Mouse (Mus musculus): Measurements from ENCODE around the gene Rac2.

The Rac2 gene

DNA sequence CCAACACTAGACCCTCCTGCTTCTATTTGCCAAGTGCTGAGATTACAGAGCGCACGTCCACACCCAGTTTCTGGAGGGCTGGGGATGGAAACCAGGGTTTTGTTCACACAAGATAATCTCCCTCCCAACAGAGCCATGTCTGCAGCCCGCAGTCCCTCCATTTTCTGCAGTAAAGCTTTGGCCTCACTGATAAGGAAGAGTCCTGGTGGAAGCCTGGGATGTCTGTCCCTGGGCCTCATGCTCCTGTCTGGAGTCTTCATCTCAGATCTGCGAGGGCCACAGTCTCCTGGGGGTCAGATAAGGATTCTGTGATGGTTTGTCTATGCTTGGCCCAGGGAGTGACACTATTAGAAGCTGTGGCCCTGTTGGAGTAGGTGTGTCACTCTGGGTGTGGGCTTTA is 15.5 kb upstream of the Rac2 start:
- DNase-seq (ENCODE audit: low spot score): no peak

GRCm38 (mm10) chr15:78587050-78587994 is 14.7 kb upstream of the Rac2 start:
- DNase-seq (ENCODE audit: low spot score): peak; percentile 67

- DNase-seq (ENCODE audit: low spot score): no peak
Observed at GRCm38 (mm10) chr15:78585404-78585803, 12.8 kb upstream of the Rac2 start.

- no peak for DNase-seq (ENCODE audit: low spot score)
Observed at GRCm38 (mm10) chr15:78583352-78583751, 10.8 kb upstream of the Rac2 start.

DNA sequence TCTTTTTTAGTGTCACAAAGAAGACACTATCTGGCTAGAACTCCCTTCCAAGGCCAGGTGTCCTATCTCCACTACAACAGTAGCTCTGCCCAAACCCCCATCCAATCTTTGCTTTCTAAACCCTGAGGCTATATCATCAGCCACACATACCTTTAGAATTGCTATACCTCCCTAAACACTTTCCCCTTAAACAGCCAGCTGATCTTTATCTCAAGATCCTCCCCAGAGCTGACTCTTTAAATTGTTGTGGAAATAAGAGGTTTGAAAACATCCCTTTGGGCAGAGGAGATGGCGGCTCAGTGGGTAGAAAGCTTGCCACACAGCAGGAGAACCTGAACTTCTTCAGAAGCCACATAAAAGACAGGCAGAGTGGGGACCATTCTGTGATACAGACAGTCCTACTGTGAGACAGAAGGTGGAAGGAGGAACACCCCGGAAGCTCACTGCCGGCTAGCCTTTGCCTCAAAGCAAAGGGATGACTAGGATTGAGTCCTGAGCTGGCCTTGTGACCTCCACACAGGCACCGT is 3.8 kb upstream of the Rac2 start:
- DNase-seq (ENCODE audit: low spot score): no peak

- DNase-seq (ENCODE audit: low spot score): no peak
Observed at GRCm38 (mm10) chr15:78572270-78572600, 348 bp downstream of the Rac2 start.

DNA sequence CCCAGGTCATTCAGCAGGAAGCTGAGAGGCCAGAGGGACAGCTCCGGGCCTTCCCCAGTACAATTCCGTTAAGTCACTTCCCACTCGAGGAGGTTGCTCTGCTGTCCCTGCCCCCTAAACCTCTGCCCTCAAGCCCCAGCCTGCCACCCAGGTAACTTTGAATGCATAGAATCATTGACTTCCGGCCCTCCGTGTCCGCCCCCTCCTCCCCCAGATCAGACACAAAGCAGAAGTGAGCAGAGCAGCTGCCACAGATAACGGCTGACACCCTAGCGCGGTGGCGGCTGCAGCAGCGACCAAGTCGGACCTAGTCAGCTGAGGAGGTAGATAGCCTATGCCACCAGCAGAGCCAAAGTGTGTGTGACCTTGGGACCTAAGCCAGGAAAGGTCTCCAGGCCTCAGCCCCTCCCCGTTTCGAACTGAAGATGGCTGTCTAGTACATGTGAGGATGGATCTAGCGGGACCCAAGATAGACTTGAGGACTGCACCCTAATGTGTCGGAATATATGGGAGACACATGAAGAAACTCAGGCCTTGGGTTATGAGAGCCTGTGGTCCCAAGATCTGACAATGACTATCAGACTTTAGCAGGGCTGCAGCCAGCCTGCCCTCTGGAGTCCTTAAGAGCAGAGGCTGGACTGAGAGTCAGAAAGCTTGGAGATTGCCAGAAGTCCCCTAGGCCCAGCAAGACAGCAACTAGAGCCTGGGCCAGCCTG is 871 bp downstream of the Rac2 start:
- peak; percentile 79 for DNase-seq (ENCODE audit: low spot score)

DNA sequence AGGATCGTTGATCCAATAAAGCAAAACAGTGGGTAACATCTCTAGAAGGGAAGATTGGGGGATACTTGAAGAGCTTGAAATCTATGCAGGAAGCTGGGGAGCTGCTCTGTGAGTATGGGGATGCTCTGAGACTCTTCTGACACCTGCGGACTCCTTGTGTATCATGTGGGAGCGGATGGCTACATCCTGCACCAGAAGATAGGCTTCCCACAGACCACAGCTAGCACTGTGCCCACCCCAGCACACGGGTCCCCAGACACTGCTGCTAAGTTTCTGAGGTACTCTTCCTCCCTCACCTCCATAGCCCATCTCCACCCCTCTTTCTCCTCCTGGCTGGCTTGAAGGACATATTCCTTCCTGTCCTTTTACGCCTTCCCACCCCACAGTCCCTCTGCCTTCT is 2.4 kb downstream of the Rac2 start:
- DNase-seq (ENCODE audit: low spot score): no peak

DNA sequence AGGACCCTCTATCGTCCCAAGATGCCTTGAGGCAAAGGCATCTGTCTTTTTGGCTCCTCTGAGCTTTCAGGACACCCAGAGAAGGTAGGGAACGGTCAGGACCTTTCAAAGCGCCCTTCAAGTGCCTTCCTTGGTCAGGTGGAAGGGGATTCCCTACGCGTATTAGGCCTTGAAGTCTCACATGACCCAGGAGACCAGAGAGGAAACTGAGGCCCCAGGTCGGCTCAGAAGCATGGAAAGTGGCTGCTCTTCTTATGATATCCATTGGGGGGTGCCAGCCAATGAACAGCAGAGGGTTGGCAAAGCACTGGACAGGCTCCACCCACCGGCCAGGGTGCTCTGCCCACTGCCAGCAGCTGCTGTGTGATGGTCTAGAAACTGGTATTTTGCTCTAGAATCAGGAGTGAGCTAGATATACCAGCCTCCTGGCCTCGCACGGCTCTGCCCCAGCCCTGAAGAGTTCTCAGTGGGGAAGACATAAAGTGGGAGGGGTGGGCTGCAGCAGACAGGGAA is 4.9 kb downstream of the Rac2 start:
- no peak for DNase-seq (ENCODE audit: low spot score)

GRCm38 (mm10) chr15:78564764-78565435 is 7.7 kb downstream of the Rac2 start:
- DNase-seq (ENCODE audit: low spot score): peak; percentile 52

- DNase-seq (ENCODE audit: low spot score): no peak
Observed at GRCm38 (mm10) chr15:78563937-78564336, 8.6 kb downstream of the Rac2 start.

DNA sequence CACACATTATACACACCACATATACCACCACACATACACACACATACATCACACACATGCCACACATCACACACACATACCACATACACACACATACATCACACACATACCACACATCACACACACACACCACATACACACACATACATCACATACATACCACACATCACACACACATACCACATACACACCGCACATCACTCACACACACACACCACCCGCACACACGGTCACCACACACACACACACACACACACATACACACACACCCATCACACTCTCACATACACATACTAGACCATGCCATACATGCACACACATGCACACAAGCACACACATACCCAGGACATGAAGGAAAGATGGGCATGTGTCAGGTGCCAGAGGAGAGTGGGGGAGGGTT is 9.2 kb downstream of the Rac2 start:
- no peak for DNase-seq (ENCODE audit: low spot score)

DNA sequence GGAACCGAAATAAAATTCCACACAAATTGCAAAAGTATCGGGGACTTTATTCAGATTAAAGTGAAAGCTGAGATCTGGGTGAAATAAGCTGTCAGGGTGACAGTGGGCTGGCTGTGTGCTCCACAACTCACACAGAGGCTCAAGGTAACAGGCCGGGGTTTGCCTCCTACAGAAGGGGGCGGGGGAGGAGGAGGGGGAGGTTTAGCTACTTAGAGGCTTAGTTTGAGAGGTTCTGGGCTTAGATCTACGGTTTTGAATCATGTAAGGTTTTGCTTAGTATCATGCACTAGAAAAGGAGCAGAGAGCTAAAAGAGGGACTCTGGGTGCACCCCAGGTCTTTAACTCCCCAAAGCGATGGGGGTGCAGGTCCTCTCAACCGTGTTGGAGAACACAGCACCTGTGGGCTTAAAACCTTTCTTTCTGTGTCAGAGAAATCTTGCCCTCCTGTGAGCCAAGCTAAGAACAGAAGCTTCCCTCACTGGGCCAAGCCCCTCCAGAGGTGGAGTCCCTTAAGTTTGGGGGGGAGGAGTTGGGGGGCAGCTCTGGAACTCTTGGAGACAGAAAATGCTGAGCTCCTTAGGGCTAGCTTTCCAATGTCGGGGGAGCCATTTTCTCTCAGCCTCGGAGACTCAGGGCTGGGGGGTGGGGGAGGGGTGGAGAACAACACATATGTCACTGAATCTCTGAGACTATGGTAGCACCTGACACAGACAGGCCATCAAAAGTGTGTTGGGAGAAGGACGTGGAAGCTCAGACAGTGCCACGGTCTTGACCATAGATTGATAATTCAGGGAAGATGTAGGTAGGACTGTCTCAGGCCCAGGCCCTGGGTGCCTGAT is 13.2 kb downstream of the Rac2 start:
- DNase-seq (ENCODE audit: low spot score): no peak

DNA sequence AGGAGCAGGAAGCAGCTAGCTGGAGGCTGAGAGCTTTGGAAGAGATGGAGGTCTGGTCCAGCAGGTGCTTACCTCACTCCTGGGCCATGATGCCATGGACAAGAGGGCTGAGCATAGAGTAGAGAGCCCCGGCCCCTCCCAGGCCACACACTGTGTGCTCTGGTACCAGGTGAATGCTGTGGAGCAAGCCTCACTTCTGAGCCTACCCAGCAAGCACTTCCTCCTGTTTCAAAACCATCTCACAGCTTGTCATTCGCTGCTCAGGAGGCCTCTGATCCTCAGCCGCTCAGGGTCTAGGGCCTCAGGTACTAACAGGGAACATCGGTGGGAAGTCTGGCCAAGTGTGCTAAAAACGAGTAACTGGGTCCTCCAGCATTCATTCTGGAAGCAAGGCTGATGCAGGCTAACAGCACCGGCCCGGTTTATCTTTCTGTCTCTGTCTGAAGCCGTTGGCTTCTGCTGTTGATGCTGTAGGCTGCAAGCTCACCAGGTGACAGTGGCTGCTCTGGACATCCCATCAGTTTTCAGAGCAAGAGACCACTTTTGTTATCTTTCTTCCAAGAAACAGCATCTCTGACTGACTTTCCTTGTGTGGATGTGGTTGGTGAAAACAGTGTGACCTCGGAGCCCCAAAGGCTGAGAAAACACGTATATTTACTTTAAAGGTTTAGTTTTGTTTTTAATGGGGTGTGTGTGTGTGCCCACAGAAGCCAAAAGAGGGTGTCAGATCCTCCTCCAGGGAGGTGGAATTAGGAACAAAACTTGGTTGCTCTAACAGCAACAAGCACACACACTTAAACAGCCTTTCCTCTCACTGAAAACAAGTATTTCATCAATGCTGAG is 14.7 kb downstream of the Rac2 start:
- DNase-seq (ENCODE audit: low spot score): no peak

DNA sequence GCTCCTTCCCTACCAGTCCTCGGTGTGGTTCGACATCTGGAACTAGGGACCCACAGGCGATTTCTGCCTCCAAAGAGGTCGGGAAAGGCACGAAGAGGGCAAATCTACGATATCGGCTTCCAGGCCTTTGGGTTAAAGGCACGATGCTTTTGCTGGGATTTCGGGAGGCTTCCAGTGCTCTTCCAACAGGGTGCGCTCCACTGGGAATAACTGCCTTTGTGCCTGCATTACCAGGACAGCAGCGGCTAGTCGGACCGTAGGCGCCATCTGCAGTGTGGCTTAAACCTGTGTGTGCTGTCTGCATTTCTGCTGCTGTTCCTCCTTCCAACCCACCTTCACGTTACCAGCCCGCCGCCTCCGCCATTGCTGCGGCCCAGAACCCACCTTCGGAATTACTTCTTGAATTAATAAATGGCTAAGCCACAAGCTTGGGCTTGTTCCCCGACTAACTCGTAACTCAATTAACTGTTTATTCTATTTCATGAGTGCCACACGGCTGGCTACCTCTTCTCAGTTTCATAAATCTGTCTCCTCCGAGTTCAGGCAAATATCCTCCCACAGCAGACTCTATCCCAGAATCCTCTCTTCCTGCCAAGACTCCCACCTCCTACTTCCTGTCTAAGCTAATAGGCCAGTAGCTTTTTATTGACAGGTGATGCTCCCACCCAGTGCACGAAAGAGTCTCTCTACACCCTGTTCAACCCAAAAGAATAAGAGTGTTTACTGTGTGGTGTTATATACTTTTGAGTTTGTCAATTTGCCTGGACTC is 17.9 kb downstream of the Rac2 start:
- DNase-seq (ENCODE audit: low spot score): no peak

GRCm38 (mm10) chr15:78549189-78549734 is 23.3 kb downstream of the Rac2 start:
- no peak for DNase-seq (ENCODE audit: low spot score)

DNA sequence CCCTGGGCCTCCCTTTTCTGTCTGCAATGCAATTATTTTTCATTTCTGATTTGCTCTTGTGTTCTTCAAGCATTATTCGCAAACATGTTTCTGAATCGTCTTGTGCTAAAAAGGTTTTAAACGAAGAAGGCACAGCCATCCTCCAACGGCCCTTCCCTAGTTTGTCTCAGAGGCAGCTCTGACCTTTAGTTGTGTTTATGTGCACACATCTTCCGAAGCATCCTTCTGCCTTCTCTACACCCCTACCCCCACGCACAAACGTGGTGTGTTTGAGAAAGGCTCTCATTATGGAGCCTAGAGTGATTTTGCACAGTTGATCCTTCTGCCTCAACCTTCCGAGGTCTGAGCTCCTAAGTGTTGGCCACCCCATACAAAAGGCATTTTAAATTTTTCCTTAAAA is 23.9 kb downstream of the Rac2 start:
- DNase-seq (ENCODE audit: low spot score): no peak

DNA sequence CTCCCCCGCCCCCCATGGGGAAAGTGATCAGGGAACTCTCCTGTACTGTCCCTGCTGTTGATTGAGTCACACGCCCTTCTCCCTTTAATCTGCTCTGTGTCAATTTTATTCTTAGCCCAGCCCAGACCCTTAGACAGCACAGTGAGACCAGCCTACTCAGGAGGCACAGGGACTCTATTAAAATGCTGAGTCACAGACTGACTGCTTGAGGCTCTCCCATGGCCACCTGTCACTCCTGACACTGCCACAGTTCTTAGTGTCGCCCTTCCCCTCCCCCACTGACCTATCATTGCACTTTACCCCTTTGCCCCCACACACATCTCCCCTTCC is 24.3 kb downstream of the Rac2 start:
- DNase-seq (ENCODE audit: low spot score): no peak
